Mouse (Mus musculus) lung, postnatal 0 days (tissue): ENCODE measurements at regions not wholly inside any gene's neighbourhood (a gene's known extent, or its start where the extent isn't known, plus 50 kb on each side); places are given as distances from the start of the nearest gene placed in this dataset.

Experiments
- CTCF ChIP-seq: IDR thresholded peaks from 2 replicates; pipeline ENCODE4 v1.5.1; 2016; ENCODE audit warnings: antibody characterized with exemption, mild to moderate bottlenecking
- EP300 ChIP-seq: IDR thresholded peaks from 2 replicates; pipeline ENCODE4 v1.6.1; 2016; ENCODE audit warnings: antibody characterized with exemption, mild to moderate bottlenecking, control low read depth

DNA sequence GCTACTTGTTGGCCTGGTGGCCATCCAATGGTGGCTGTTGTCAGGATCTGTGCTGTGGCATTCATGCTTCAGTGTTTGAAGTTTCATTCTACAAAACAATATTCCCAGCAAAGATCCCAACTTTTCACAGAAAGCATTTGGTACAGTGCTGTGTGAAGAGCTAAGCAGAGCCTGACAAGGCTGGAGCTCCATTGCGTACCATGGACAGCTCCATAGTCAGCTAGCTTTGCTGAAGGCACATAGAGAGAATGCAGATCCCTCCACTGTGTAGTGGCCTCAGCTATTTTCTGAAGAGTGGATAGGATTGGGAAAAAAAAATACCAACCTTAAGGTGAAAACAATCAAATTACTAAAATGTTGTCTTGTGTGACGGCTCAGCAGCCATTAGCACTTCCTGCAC lies 50.5 kb upstream of the Zfp746 start:
- TF ChIP-seq CTCF (no peak), EP300 (no peak)
